Mouse (Mus musculus): ENCODE measurements around the gene Polr2b. TPM values are rescaled to one million over a fixed set of nuclear protein-coding genes. Genes with fewer than 3 reads are reported as not detected.
A peak's percentile ranks its signal among the peaks of the same experiment; 100 is the strongest.

Gene Polr2b
- total and polyA plus RNA-seq, 2 experiments from 2014 or later: 21.8 to 26.4 TPM

DNA sequence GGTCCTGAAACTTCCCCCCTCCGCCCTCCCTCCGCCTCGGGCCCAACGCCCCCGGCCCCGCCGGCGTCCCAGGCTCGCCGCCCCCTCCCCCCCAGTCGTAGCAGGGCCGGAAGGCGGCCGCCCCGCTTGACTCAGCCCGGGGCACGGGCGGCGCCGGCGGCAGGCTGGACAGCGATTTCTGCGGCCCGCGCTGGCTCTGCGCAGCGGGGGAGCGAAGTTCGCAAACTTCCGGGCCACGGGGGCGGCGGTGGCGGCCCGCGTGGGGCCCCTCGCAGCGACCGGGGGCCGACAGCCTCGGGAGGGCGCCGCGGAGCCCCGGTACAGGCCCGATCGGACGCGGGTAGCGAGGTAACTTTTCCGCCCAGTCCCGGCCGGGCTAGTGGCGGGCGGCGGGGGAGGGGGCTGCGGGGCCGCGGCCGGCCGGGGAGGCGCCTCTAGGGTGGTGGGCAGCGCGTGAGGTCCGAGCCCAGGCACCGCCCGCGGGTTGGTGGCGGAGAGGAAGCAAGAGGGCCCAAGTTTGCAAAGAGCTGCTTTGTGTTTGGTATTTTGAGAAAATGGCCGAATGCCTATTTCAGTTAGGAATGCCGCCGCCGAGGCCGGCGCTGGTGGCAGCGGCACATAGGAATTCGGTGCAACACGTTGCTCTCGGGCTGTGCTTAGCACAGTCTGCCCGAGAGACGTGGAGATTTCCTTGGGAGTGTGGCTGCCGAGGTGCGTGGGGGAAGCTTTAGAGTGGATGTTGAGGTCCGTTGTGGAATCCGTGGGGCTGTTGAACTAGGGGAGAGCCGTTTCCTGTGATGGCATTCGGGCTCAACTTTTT lies 43.7 kb upstream of the Polr2b start:
- H3K27ac ChIP-seq (ENCODE audit: low read depth): peak overlapping the region; percentile 97
- H3K9ac ChIP-seq (replicated peaks; ENCODE audit: low read depth, low read length): peak overlapping the region; percentile 95
- peak; percentile 53 for DNase-seq (ENCODE audit: low spot score)
- peaks cover 16% of the 10 kb centered on the region for H3K4me1 ChIP-seq (ENCODE audit: control insufficient read depth, insufficient read depth)
- WGBS: 1% methylated on average over 62 of the region's 87 CpGs
- no peaks in the 10 kb centered on the region for H3K9me3 ChIP-seq (replicated peaks; ENCODE audit: control insufficient read depth, low read length)
- H3K4me2 ChIP-seq (ENCODE audit: low read depth, low read length): peak overlapping the region; percentile 81
- ATAC-seq (ENCODE audit: insufficient read depth, low read depth): peak; percentile 70
- peaks cover 16% of the 10 kb centered on the region for H3K36me3 ChIP-seq (replicated peaks; ENCODE audit: control insufficient read depth, insufficient read depth, low read length)
- H3K27me3 ChIP-seq (ENCODE audit: control insufficient read depth, insufficient read depth, low read length): no peaks in the 10 kb centered on the region
- TF ChIP-seq EP300 (IDR thresholded peaks at IDR 0.05; ENCODE audit: low read depth) (no peak), CTCF (IDR thresholded peaks at IDR 0.05; ENCODE audit: low read depth) (no peak)
- peak overlapping the region; percentile 97 for H3K4me3 ChIP-seq (ENCODE audit: low read depth, low read length)

DNA sequence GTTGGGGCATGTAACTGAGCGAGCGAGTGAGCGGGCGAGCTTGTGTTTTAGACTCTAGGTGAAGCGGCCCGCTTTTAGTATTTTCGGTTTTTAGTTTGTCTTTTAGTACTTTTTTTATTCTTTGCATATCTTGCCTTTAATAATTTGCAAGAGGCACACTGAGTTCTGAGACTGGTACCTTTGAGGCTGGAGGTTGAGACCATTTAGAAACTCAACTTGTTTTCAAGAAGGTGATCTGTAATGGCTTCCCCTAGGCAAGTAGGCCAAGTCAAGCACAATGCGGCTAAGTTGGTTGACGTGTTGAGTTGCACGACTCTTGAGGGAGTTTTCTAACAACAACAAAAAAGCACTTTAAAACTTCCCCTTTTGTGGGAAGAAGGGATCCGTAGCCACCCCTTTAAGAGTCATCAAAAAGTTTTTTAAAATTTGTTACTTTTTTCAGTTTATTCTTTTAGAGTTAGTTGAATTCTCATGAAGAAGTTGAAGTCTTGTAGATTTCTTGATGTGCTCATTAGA lies 43.0 kb upstream of the Polr2b start:
- Histone ChIP-seq H3K4me3 (ENCODE audit: low read depth, low read length) (peak overlapping the region; percentile 97), H3K4me2 (ENCODE audit: low read depth, low read length) (peak overlapping the region; percentile 81), H3K36me3 (replicated peaks; ENCODE audit: control insufficient read depth, insufficient read depth, low read length) (peaks cover 16% of the 10 kb centered on the region), H3K27ac (ENCODE audit: low read depth) (peak overlapping the region; percentile 97), H3K27me3 (ENCODE audit: control insufficient read depth, insufficient read depth, low read length) (no peaks in the 10 kb centered on the region), H3K9me3 (replicated peaks; ENCODE audit: control insufficient read depth, low read length) (no peaks in the 10 kb centered on the region), H3K4me1 (ENCODE audit: control insufficient read depth, insufficient read depth) (peaks cover 16% of the 10 kb centered on the region), H3K9ac (replicated peaks; ENCODE audit: low read depth, low read length) (peak overlapping the region; percentile 95)
- TF ChIP-seq EP300 (IDR thresholded peaks at IDR 0.05; ENCODE audit: low read depth) (no peak), CTCF (IDR thresholded peaks at IDR 0.05; ENCODE audit: low read depth) (no peak)
- ATAC-seq (ENCODE audit: insufficient read depth, low read depth) (no peak), DNase-seq (ENCODE audit: low spot score) (peak; percentile 24)
- WGBS: 3% methylated on average over 11 of the region's 11 CpGs

DNA sequence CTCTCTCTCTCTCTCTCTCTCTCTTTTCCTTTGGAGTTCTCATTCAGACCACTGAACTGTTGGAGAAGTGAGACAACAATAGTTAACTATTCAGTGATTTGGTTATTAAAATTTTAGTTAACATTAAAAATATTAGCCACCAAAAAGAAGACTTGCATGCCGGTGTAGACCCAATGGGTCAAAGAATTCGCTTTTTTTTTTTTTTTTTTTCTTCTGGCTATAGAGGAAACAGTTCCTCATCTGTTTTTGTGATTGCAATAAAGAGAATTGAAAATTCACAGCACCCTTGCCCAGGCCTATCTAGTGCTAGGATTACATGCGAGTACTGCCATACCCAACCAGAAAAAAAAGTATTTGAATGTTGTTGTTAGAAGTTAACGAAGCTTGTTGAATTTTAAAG lies 42.5 kb upstream of the Polr2b start:
- Histone ChIP-seq H3K4me2 (ENCODE audit: low read depth, low read length) (peak overlapping the region; percentile 81), H3K27me3 (ENCODE audit: control insufficient read depth, insufficient read depth, low read length) (no peaks in the 10 kb centered on the region), H3K4me1 (ENCODE audit: control insufficient read depth, insufficient read depth) (peaks cover 16% of the 10 kb centered on the region), H3K9me3 (replicated peaks; ENCODE audit: control insufficient read depth, low read length) (no peaks in the 10 kb centered on the region), H3K9ac (replicated peaks; ENCODE audit: low read depth, low read length) (no peak overlapping the region), H3K4me3 (ENCODE audit: low read depth, low read length) (peak overlapping the region; percentile 97), H3K36me3 (replicated peaks; ENCODE audit: control insufficient read depth, insufficient read depth, low read length) (peaks cover 20% of the 10 kb centered on the region), H3K27ac (ENCODE audit: low read depth) (no peak overlapping the region; the same call in 1 of the 2 replicates)
- 67% methylated on average over 4 of the region's 4 CpGs for WGBS
- DNase-seq (ENCODE audit: low spot score) (no peak), ATAC-seq (ENCODE audit: insufficient read depth, low read depth) (no peak)
- TF ChIP-seq CTCF (IDR thresholded peaks at IDR 0.05; ENCODE audit: low read depth) (no peak), EP300 (IDR thresholded peaks at IDR 0.05; ENCODE audit: low read depth) (no peak)

DNA sequence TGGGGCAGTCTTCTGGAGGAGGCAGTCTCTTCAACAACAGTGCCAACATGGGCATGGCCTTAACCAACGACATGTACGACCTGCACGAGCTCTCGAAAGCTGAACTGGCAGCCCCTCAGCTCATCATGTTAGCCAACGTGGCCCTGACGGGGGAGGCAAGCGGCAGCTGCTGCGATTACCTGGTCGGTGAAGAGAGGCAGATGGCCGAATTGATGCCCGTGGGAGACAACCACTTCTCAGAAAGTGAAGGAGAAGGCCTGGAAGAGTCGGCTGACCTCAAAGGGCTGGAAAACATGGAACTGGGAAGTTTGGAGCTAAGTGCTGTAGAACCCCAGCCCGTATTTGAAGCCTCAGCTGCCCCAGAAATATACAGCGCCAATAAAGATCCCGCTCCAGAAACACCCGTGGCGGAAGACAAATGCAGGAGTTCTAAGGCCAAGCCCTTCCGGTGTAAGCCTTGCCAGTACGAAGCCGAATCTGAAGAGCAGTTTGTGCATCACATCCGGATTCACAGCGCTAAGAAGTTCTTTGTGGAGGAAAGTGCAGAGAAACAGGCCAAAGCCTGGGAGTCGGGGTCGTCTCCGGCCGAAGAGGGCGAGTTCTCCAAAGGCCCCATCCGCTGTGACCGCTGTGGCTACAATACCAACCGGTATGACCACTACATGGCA lies 41.9 kb upstream of the Polr2b start:
- Histone ChIP-seq H3K9me3 (replicated peaks; ENCODE audit: control insufficient read depth, low read length) (no peaks in the 10 kb centered on the region), H3K9ac (replicated peaks; ENCODE audit: low read depth, low read length) (no peak overlapping the region), H3K4me2 (ENCODE audit: low read depth, low read length) (no peak overlapping the region), H3K27me3 (ENCODE audit: control insufficient read depth, insufficient read depth, low read length) (no peaks in the 10 kb centered on the region), H3K4me3 (ENCODE audit: low read depth, low read length) (no peak overlapping the region), H3K27ac (ENCODE audit: low read depth) (no peak overlapping the region), H3K36me3 (replicated peaks; ENCODE audit: control insufficient read depth, insufficient read depth, low read length) (peaks cover 25% of the 10 kb centered on the region), H3K4me1 (ENCODE audit: control insufficient read depth, insufficient read depth) (peaks cover 16% of the 10 kb centered on the region)
- TF ChIP-seq EP300 (IDR thresholded peaks at IDR 0.05; ENCODE audit: low read depth) (no peak), CTCF (IDR thresholded peaks at IDR 0.05; ENCODE audit: low read depth) (no peak)
- DNase-seq (ENCODE audit: low spot score) (no peak), ATAC-seq (ENCODE audit: insufficient read depth, low read depth) (no peak)
- 92% methylated on average over 30 of the region's 30 CpGs for WGBS

DNA sequence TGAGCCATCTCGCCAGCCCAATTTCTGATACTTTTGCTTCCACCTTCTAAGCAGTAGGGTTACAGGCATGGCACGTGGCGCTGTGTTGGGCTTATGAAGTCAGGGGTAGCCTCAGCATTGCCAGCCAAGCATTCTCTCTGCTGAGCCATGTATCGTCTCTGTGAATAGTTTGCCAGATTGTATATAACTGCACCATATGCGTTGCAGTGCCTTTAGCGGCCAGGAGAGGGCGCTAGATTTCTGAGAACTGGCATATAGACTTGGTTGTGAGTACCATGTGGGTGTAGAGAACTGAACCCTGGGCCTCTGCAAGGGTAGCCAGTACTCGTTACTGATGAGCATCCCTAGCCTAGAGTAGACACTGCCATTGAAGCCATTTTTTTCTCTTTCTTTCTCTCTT lies 40.5 kb upstream of the Polr2b start:
- ATAC-seq (ENCODE audit: insufficient read depth, low read depth) (no peak), DNase-seq (ENCODE audit: low spot score) (no peak)
- no peak overlapping the region for H3K27ac ChIP-seq (ENCODE audit: low read depth)
- 78% methylated on average over 8 of the region's 8 CpGs for WGBS
- H3K4me2 ChIP-seq (ENCODE audit: low read depth, low read length): no peak overlapping the region
- H3K9me3 ChIP-seq (replicated peaks; ENCODE audit: control insufficient read depth, low read length): no peaks in the 10 kb centered on the region
- H3K27me3 ChIP-seq (ENCODE audit: control insufficient read depth, insufficient read depth, low read length): no peaks in the 10 kb centered on the region
- no peak overlapping the region for H3K4me3 ChIP-seq (ENCODE audit: low read depth, low read length)
- no peak for TF ChIP-seq EP300 (IDR thresholded peaks at IDR 0.05; ENCODE audit: low read depth)
- TF ChIP-seq CTCF (IDR thresholded peaks at IDR 0.05; ENCODE audit: low read depth): peak; percentile 33
- peaks cover 16% of the 10 kb centered on the region for H3K4me1 ChIP-seq (ENCODE audit: control insufficient read depth, insufficient read depth)
- H3K36me3 ChIP-seq (replicated peaks; ENCODE audit: control insufficient read depth, insufficient read depth, low read length): peaks cover 35% of the 10 kb centered on the region
- no peak overlapping the region for H3K9ac ChIP-seq (replicated peaks; ENCODE audit: low read depth, low read length)

Measured in heart, postnatal 0 days (tissue).